Mouse (Mus musculus) G1E-ER4 (cell line): ENCODE measurements at regions not wholly inside any gene's neighbourhood (a gene's known extent, or its start where the extent isn't known, plus 50 kb on each side); places are given as distances from the start of the nearest gene placed in this dataset.

Source experiments
- GATA1 ChIP-seq: IDR thresholded peaks from one replicate; pipeline ENCODE4 v1.8.0; 2012; ENCODE audit warnings: low read length, inconsistent platforms

GRCm38 (mm10) chr6:127320600-127320999, 126.0 kb upstream of the Parp11 start:
- TF ChIP-seq GATA1, result no peak

DNA sequence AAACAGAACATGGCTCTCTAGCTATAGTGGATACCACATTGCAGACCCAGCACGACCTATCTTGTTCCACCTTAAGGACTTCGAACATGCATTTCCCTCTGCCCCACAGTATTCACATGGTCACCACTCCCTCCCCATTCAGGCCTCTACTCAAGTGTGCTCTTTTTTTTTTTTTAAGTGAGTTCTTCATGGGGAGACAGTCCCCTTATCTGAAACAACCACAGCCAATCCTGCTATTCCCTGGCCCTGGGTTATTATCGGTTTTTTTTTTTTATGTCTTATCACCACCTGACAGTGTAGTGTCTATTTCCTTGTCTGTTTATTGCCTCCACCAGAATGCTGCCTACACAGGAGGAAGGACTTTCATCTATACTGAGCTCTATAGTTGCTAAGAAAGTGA, 125.6 kb upstream of the Parp11 start:
- TF ChIP-seq GATA1, result peak; percentile 79

DNA sequence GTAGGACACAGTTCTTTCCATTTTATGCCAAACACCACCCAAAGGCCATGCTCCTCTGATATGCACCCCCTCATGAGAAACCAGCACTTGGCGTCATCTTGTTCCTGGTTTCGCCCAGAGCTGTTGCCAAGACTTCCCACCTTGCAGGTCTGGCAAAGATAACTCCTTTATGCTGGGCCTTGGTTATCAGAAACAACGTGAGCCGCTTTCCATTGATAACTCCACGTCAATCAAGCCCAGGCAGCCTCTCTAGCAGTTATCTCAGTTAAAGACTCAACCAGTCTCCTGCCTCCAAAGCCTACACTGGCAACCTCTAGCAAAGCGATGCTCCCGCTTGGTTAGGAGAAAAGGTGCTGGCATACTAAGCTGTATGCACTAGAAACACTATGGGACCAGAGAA, 124.2 kb upstream of the Parp11 start:
- TF ChIP-seq GATA1, result peak; percentile 68

DNA sequence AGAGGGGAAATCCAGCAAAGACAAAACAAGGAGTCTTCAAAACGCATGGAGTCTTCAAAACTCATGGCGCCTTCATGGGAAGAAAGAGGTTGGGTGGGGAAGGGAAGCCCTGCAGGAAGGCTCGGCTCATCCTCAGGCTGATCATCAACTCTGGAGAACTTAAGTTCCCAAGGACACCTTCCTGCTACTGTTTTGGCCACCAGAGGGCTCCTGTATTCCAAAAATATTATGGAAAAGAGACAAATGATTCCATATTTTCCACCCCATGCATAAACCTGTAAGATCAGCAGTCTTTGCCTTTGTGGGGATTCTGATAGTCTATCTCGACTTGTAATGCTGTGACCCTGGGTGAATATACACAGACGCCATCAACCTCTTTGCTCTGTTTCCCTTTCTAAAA, 121.7 kb upstream of the Parp11 start:
- no peak for TF ChIP-seq GATA1

DNA sequence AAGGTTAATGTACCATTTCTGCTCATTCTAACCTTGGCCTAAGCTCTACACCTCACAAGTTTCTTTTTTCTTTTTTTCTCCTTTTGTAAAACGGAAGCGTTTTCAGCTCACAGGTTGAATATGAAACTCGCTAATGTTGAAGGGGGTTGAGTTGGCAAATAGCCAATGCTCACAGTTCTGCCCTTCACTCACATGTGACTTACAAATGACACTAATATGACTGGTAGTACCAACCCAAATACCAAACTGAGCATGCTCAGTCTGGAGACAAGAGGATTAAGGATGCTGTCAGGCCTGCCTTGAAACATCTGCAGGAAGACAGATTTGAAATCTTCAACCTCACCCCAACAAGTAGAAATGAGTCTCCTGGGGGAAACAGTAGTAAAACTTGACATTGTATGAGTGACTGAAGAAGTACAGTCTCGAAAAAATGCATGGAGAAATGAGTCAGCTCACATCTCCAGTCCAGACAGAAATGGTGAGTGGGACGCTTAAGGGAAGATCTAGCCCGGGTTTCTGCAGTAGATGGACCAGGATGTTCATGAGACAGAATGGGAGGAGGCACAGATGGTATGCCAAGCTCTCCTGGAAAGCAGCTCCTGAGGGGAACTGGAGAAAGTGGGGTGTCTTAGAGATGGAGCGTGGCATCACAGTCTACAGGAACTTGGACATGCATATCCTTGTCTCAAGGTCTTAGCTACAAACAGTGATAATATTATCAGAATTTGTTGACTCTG, 120.9 kb upstream of the Parp11 start:
- TF ChIP-seq GATA1, result no peak

DNA sequence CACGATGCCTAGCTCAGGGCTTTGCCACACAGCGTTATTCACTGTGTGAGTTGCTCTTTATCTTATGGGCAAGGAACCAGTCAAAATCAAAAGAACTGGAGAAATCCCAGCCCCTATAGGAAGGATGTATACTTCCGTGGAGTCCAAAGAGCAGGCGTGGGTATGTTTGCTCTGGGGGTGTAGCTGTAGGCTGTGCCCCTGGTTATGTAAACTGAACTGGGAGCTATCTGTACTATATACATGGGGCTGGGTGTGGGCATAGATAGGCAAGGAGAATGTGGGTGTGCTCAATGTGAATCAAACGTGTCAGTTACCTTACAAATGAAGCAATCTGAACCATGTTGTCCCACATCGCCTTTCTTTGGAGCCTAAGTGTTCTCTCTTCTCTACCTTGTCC, 120.3 kb upstream of the Parp11 start:
- TF ChIP-seq GATA1, result no peak

DNA sequence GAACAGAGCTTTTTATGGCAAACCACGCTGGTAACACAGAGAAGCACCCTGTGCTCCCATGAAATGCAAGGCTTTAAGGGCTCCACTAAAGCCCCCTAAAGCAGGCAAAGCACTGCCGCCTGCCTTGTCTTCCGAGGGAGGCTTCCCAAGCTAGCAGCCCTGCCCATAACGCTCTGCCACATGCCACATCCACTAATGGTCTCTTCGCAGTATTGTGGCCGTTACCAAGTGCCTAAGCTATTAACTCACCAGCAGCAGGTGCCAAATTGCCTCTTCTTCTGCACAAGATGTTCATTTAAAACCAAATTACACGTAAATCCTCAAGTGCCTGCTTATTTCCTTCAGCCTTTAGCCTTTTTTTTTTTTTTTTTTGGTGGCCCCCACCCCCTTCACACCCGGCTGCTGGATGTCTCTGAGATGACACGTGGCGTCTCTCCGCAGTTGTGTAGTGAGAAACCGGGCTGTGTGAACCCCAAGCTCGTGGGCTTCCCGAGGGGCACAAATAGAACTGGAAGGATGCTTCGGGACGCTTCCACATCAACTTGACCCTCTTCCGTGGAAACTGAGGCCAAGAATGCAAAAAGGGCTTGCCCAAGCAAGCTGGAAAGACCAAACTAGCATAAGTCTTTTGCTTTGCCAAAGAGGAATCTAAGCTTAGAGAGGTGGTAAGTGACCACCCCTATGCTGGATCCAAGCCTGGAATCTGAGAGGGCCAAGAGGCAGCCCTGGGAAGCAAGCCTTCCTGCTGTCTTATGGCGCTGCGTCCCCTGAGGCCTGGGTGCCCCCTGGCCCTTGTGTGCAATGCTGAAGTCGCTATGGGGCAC, 117.2 kb upstream of the Parp11 start:
- no peak for TF ChIP-seq GATA1

DNA sequence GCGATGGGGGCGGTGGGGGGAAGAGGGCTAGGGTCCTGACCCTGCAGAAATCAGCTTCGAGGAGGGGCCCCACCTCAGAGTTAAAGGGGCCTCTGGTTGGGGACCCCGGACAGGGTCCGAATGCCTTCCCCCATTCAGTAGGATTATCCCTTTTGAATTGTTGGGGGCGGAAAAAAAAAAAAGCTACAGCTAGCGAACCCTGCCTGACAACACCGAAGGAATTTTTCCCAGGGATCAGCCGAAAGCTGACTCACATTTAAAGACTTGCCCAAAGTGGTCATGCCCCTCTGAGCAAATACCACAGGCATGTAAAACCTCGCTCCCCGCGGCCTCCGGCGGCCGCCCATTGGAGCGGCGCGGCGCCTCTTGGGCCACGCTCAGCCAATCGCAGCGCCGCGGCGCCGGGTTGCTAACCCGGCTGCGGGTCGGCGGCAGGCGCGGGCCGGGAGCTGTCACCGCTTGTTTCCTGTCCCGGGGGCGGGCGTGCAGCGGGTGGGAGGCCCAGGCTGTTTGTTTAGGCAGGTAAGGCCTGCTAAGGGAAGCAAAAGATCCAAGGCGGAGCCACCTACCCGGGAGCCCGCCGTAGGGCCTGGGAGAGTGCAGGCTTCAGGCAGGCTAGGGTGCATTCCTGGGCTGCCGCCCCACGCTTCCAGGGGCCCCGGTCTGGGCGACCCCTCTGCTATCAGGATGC, 116.5 kb upstream of the Parp11 start:
- TF ChIP-seq GATA1, result no peak

DNA sequence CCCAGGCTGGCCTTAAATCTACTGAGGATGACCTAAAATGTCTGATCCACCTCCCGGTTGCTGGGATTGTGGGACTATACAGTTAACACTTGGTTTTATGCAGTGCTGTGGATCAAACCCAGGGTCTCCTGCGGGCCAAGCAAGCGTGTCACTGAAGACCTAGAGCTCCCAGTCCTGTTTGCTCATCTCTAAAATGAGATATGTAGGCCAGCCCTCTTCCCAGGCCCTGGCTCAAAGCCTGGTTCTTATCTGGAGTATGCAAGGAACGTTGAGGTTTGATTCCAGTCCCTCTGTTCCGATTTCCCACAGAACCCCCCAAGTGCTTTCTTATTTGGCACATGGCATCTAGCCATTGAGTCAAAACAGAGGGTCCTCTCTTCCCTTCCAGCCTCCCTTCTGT, 115.5 kb upstream of the Parp11 start:
- TF ChIP-seq GATA1, result no peak

DNA sequence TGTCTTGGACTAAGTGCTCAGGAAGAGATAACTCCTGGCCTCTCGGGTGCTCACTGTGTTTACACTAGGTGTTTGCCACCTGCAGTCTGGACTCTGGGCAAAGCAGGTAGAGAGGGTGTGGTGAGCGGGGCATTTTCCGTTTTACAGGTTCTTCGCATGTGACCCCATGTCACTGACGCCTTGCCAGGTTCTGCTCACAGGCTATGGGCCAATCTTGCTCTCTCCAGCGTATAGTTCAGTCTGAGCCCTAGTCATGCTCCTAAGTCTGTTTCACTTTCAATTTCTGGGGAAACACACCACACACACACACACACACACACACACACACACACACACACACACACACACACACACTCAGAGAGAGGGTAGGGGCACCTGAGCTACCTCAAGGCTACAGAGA, 112.4 kb upstream of the Parp11 start:
- no peak for TF ChIP-seq GATA1

DNA sequence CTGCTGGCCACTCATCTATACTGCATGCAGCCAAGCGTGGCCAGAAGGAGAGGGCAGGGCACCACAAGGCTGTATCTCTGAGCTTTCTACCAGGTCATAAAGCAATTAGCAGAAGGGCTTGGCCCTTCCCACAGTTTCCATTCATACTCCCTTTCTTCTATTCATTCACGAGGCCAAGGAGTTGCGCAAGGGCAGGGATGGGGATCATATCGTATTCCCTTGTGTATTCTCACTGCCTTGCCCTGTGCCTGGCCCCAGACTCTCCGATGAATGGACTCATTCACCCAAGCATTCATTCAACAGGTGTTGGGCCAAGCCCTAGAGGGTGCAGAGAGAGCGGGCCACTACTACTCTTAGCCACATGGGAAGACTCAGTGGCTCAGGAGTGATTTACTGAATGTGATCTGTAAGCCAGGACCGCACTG, 111.2 kb upstream of the Parp11 start:
- TF ChIP-seq GATA1, result no peak

GRCm38 (mm10) chr6:127335996-127336660, 110.5 kb upstream of the Parp11 start:
- no peak for TF ChIP-seq GATA1

GRCm38 (mm10) chr6:127336681-127337397, 109.8 kb upstream of the Parp11 start:
- TF ChIP-seq GATA1, result no peak

DNA sequence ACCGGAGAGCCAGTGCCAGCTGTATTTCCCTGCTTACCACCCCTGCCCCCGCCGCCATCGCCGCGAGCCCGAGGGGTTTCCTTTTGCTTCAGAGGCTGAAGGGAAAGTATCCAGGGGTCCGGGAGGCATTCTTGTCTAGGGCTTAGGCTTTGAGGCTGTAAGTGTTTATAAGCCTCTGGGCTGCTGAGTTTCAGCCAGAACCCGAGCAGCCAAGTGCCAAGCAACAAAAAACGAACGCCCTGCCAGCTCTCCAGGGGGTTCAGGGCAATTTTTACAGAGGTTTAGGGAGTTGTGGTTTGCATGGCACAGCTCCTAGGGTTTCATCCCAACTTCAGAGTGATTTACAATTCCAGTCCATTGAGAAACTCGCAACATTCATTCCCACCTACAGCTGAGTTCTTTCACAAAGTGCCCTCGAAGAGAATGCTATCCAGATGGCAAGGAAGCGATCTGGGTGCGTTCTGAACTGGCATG, 109.2 kb upstream of the Parp11 start:
- no peak for TF ChIP-seq GATA1

GRCm38 (mm10) chr6:127338412-127338811, 108.2 kb upstream of the Parp11 start:
- no peak for TF ChIP-seq GATA1
